Mouse (Mus musculus) adrenal gland, adult 18-20 months (tissue): ENCODE data around the gene Timmdc1. TPM values are rescaled to one million over a fixed set of nuclear protein-coding genes. Genes with fewer than 3 reads are reported as not detected.
A peak's percentile ranks its signal among the peaks of the same experiment; 100 is the strongest.
"Not testable (repeated sequence)": the region's sequence is repeated elsewhere in the genome, so short reads cannot be mapped to it uniquely, and the experiment has no call there.

Experiments
- DNase-seq, 2 experiments: peaks; one replicate each; pipeline ENCODE4 v3.0.0; 2021 to 2022; ENCODE audit warnings: low spot score in 2 of 2
- total RNA-seq, 2 experiments: library from RNA; stranded (reverse); gene quantifications; 1 replicate in 1 of 2; 2 replicates in 1 of 2; pipeline ENCODE4 v1.2.3; 2021

Timmdc1 gene
- total RNA-seq, 2 experiments from 2014 or later, result 43.9 to 51.5 TPM

DNA sequence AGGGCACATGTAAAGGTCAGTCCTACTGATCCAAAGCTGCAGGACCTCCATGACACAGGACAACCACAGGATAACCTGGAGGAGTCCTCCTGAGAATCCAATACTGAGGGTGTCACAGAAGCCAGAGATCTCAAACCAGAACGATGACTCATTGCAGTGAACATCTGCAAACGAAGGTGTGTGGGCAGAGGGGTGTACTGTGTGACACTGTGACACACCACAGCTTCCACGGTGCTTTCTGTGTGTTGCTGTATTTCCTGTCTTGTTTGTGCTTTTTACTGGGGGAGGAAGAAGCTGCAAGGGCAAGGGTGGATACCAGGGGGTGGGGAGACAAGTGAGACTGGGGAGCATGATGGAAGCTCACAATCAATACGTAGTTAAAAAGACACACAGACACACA is 18.9 kb downstream of the Timmdc1 start:
- DNase-seq, result no peak

DNA sequence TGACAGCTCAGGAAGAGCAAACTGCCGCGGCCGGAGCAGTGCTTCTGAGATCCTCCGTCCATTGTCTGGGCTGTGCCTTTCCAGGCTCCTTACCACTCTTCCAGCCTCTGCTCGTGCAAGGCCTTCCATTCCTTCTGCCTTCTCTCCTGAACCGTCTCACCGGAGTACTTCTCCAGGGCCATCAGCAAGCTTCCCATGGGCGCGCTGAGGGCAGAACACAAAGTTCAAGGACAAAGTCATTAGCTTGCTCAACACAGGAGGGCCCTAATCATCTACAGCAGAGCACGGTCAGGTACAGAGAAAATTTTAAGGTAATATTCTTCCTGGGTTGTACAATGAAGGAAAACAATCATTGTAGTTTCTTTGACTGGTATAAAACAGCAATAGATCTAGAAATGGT is 20.0 kb downstream of the Timmdc1 start:
- no peak for DNase-seq

DNA sequence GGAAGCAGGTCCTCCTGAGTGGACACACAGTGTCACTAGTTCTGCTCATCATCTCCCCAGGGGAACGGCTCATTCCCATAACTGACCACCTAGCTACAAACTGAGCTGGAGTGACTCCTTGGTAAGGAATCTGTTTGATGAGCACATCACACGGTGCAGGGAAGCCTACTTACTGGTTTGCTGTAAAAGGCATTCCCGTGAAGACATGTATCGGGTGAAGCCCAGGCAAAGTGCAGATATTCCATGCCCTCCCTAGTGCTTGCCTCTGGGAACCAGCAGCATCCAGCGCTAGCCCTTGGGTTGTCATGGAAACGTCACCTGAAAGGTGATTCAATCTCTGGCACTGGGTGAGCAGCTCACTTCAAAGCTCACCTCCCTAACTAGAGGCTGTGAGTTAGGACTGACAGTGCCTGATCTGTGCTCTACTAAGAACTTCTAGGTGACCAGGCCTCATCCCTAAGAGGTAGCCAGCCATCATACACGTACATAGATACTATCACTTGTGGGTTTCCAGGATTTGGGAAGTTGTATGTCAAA is 25.8 kb downstream of the Timmdc1 start:
- DNase-seq, result no peak

DNA sequence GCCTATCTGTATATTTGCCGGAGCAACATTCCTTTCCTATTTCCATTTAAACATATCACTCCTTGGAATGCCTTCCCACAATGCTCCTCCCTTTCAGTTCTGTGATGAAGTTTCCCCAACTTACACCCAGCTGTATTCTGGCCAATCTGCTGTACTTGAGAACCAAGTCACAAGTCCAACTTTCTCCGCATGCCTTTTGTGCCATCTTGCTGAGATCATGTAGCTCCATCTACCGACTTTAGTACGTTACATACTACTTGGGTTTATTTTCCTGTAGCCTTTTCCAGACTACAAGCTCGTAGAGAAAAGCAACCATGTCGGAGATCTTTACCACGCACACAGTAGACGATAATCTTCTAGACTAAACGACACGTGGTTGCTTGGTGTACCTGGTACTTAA is 28.6 kb downstream of the Timmdc1 start:
- no peak for DNase-seq

DNA sequence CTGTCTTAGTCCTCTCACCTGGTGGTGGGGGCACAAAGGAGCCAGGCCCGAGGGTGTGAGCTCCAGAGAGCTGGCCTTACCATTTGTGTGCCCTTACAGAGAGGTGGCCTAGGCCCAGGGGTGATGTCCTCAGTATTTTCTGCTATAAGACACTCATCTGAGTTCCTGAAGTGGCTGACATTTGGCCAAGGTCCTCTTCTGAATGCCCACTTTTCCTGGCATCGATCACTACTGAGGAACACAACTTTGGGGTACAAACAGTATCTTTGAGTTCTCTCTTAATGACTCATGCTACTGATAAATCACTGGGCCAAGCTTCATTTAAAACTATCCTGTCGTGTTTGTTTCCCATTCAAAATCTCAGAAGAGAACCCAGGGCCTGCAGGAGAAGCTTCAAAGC is 29.9 kb downstream of the Timmdc1 start:
- DNase-seq, result no peak

- no peak for DNase-seq
Observed at GRCm38 (mm10) chr16:38483582-38484309, 38.7 kb downstream of the Timmdc1 start.

- DNase-seq, result peak; percentile 19 to 47
Observed at GRCm38 (mm10) chr16:38482780-38483562, 39.5 kb downstream of the Timmdc1 start.

GRCm38 (mm10) chr16:38481327-38481726 is 41.1 kb downstream of the Timmdc1 start:
- DNase-seq, result no peak

- no peak for DNase-seq
Observed at GRCm38 (mm10) chr16:38478296-38478695, 44.2 kb downstream of the Timmdc1 start.

GRCm38 (mm10) chr16:38477241-38477608 is 45.2 kb downstream of the Timmdc1 start:
- DNase-seq, result not testable (repeated sequence)

GRCm38 (mm10) chr16:38476312-38477240 is 45.9 kb downstream of the Timmdc1 start:
- peak; percentile 51 to 54 for DNase-seq

GRCm38 (mm10) chr16:38475681-38476311 is 46.7 kb downstream of the Timmdc1 start:
- no peak for DNase-seq

DNA sequence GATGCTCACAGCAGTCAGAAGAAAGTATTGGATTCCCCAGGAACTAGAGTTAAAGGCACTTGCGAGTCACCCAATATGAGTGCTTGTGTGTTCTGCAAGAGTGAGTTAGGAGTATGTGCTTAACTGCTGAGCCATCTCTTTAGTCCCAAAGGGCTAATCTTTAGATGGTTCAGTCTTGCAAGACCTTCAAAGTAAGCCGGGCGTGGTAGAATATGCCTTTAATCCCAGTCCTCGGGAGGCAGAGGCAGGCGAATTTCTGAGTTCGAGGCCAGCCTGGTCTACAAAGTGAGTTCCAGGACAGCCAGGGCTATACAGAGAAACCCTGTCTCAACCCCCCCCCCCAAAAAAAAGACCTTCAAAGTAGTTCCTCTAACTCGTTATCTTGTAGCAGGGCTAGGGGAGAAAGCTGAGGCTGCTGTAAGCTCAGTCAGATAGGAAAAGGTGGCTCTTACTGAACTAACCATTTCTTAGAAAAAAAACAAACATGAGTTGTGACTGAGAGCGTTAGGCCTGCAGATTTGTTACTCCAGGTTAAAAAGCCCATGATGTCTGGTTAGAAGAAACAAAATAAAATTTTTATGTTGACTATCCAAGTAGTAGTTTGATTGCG is 47.7 kb downstream of the Timmdc1 start:
- DNase-seq, result no peak

GRCm38 (mm10) chr16:38473661-38474060 is 48.8 kb downstream of the Timmdc1 start:
- no peak for DNase-seq

DNA sequence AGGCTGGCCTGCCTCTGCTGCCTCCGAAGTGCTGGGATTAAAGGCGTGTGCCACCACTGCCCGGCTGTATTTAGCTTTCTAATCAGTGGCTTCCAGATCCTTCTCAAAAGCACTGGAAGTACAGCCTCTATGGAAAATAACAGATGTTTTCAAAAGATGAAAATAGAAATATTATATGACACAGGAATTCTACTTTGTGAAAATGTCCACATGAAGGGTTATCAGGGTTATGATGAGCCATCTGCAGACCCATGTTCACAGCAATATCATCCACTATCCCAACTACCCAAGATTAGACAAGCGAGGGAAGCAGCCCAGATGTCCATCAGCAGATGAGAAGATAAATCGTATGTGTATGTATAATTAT is 50.0 kb downstream of the Timmdc1 start:
- no peak for DNase-seq

- DNase-seq, result no peak
Observed at GRCm38 (mm10) chr16:38471697-38472506, 50.6 kb downstream of the Timmdc1 start.

DNA sequence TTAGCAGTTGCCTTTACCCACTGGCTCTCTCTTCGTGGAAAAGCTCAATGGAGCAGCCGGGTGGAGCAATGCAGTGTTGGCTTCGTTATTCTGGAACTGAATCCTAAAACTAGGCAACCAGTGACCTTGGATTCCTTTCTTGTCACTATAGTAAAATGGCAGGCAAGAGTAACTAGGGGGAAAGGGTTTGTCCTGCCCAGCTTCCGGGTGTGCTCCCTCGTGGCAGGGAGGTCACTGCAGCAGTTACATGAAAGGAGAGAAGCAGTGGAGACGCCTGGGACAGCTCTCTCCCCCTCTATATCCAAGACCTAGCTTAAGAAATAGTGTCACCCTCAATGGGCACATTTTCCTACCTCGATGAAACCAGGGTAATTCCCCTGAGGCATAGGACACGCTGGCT is 53.0 kb downstream of the Timmdc1 start:
- no peak for DNase-seq

DNA sequence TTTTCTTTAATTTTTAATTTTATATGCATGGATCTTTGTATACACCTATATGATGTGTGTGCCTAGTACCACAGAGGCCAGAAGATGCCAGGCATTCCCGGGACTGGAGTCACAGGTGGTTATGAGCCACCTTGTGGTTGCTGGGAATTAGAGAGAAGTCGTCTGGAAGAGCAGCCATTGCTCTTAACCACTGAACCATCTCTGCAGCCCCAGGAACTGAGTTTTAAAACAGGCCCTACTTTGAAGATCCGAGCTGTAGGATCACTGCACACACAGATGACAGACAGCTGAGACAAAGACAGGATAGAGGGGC is 53.8 kb downstream of the Timmdc1 start:
- no peak for DNase-seq

- peak in 1 of 2 experiments; percentile 40 for DNase-seq
Observed at GRCm38 (mm10) chr16:38467917-38468705, 54.4 kb downstream of the Timmdc1 start.
